Mouse (Mus musculus) hindbrain, embryonic 11.5 days (tissue): Measurements from ENCODE around the gene Tedc2. TPM values are rescaled to one million over a fixed set of nuclear protein-coding genes. Genes with fewer than 3 reads are reported as not detected.

Experiments used
- ATAC-seq: fragments of 200-750 bp; cut with Nextera tagmentation; 2 replicates; pipeline ENCODE4 v1.8.0; 2017; ENCODE audit warnings: mild to moderate bottlenecking, moderate TSS enrichment, moderate library complexity; ENCODE audit not compliant: low FRiP score
- DNase-seq: peaks from one replicate; pipeline ENCODE4 v3.0.0-alpha.2; 2015; ENCODE audit warnings: low spot score
- H3K27ac ChIP-seq: fragments of 300-500 bp; sonication (generic); 2 replicates; pipeline ENCODE4 v1.5.1; 2014; ENCODE audit warnings: mild to moderate bottlenecking, low read depth, low read length
- H3K27me3 ChIP-seq: fragments of 300-500 bp; sonication (generic); 2 replicates; pipeline ENCODE4 v1.6.1; 2014; ENCODE audit warnings: mild to moderate bottlenecking, low read length, moderate library complexity, mixed read lengths; ENCODE audit not compliant: control insufficient read depth, insufficient read depth
- H3K36me3 ChIP-seq: fragments of 300-500 bp; sonication (generic); 2 replicates; pipeline ENCODE4 v1.6.1; 2014; ENCODE audit warnings: mild to moderate bottlenecking, low read length, moderate library complexity, mixed read lengths; ENCODE audit not compliant: control insufficient read depth, insufficient read depth
- H3K4me1 ChIP-seq: fragments of 300-500 bp; sonication (generic); replicated peaks from 2 replicates; pipeline ENCODE4 v1.6.1; 2014; ENCODE audit warnings: low read length, mixed read lengths; ENCODE audit not compliant: control insufficient read depth, insufficient read depth
- H3K4me2 ChIP-seq: fragments of 300-500 bp; sonication (generic); replicated peaks from 2 replicates; pipeline ENCODE4 v1.6.1; 2014; ENCODE audit warnings: mild to moderate bottlenecking, low read depth, low read length
- H3K4me3 ChIP-seq: fragments of 300-500 bp; sonication (generic); 2 replicates; pipeline ENCODE4 v1.5.1; 2014; ENCODE audit warnings: low read depth, low read length
- H3K9ac ChIP-seq: fragments of 300-500 bp; sonication (generic); 2 replicates; pipeline ENCODE4 v1.6.1; 2014; ENCODE audit warnings: low read depth, low read length
- H3K9me3 ChIP-seq: fragments of 300-500 bp; sonication (generic); 2 replicates; pipeline ENCODE4 v1.6.1; 2016; ENCODE audit warnings: low read length; ENCODE audit not compliant: control insufficient read depth
- WGBS: fragments of 180-500 bp; shearing (Covaris S2); extraction: QIAGEN DNeasy Blood & Tissue Kit; methylation state at CpG from one replicate; pipeline ENCODE4 v1.1.7; 2014; 5-methylcytosine and 5-hydroxymethylcytosine counted together
- polyA plus RNA-seq: library from polyadenylated mRNA; unstranded; fragments of >200 nt; fragmentation: Nextera tagmentation; extraction: Ambion mirVana; gene quantifications from 2 replicates; pipeline ENCODE4 v1.2.1, GENCODE M21; 2014

The Tedc2 gene
- polyA plus RNA-seq, 1 experiment from 2014 or later, result 17.8 TPM

DNA sequence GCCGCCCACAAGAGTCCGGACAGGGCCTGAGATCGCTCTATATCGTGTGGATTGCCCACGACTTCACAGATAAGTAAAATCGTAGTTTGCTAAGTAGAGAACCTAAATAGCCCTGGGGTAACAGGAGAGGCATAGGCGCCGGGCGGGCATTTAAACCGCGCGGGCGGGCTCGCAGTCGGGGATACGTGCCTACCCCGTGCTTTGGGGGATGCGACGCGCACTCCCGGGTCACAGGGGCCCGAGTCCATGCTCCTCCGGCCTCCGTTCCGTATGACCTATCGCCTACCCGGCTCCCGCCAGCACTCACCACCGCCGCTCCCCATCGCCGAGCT is 30.3 kb upstream of the Tedc2 start:
- WGBS, result under 1% methylated on average over 29 of the region's 32 CpGs
- peak overlapping the region; percentile 78 for H3K9ac ChIP-seq
- ATAC-seq (no peak), DNase-seq (no peak)
- peak overlapping the region; percentile 51 for H3K4me2 ChIP-seq
- H3K4me3 ChIP-seq, result peak overlapping the region; percentile 64
- H3K27me3 ChIP-seq, result no peaks in the 10 kb centered on the region
- H3K27ac ChIP-seq, result no peak overlapping the region; the same call in 1 of the 2 replicates
- no peaks in the 10 kb centered on the region for H3K9me3 ChIP-seq
- H3K36me3 ChIP-seq, result peaks cover 6% of the 10 kb centered on the region; the same call in 1 of the 2 replicates
- H3K4me1 ChIP-seq, result 0 out of 2 replicates have a peak, but pooled peaks cover 4% of the 10 kb centered on the region

- 94% methylated on average over 2 of the region's 2 CpGs for WGBS
- peak; percentile 18 for DNase-seq
- Histone ChIP-seq H3K4me2 (no peak overlapping the region), H3K4me1 (0 out of 2 replicates have a peak, but pooled peaks cover 4% of the 10 kb centered on the region), H3K27ac (no peak overlapping the region), H3K9ac (no peak overlapping the region), H3K36me3 (peaks cover 22% of the 10 kb centered on the region), H3K9me3 (0 out of 2 replicates have a peak, but pooled peaks cover 4% of the 10 kb centered on the region), H3K27me3 (no peaks in the 10 kb centered on the region), H3K4me3 (no peak overlapping the region)
- ATAC-seq, result no peak
These were observed 28.0 kb upstream of the Tedc2 start for GRCm38 (mm10) chr17:24248641-24249040.

- 95% methylated on average over 8 of the region's 8 CpGs for WGBS
These were observed 23.4 kb upstream of the Tedc2 start for GRCm38 (mm10) chr17:24244061-24244460.

DNA sequence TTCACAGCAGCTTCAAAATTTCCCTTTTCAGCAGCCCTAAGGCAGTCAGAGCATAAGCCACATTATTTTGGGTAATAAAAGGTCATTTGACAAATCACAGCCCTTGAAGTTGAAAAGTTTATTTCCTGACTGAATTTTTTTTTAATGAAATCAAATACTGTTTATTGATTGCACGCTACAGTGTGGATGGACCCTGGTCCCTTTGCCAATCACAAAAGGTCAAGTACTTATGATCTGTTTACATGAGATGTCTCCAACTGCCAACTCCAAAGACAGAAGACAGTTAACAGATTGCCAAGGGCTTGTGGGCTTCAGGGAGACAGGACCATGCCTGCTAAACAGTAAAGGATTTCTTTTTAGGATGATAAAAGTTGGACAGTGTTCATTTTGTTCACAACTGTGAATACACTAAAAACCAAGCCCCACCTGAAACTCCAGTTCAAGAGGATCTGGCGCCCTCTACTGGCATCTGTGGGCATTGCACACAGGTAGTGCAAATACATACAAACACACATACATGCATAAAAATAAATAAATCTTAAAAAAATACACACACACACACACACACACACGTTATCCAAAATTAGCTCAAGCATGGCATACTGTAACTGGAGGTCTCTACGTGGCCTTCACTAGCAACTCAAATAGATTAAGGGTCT is 22.8 kb upstream of the Tedc2 start:
- WGBS, result 87% methylated on average over 4 of the region's 4 CpGs
- no peaks in the 10 kb centered on the region for H3K4me1 ChIP-seq
- no peak overlapping the region for H3K27ac ChIP-seq
- H3K4me2 ChIP-seq, result no peak overlapping the region
- peaks cover 41% of the 10 kb centered on the region for H3K36me3 ChIP-seq
- H3K9me3 ChIP-seq, result 0 out of 2 replicates have a peak, but pooled peaks cover 4% of the 10 kb centered on the region
- no peak overlapping the region for H3K9ac ChIP-seq
- H3K27me3 ChIP-seq, result no peaks in the 10 kb centered on the region
- H3K4me3 ChIP-seq, result no peak overlapping the region
- DNase-seq, result peak; percentile 52
- no peak for ATAC-seq

More at GRCm38 (mm10) chr17:24244061-24244460, 23.4 kb upstream of the Tedc2 start:
- Histone ChIP-seq H3K36me3 (peaks cover 40% of the 10 kb centered on the region), H3K4me2 (no peak overlapping the region), H3K4me3 (no peak overlapping the region), H3K27ac (no peak overlapping the region), H3K9me3 (0 out of 2 replicates have a peak, but pooled peaks cover 4% of the 10 kb centered on the region), H3K9ac (no peak overlapping the region), H3K4me1 (no peaks in the 10 kb centered on the region), H3K27me3 (no peaks in the 10 kb centered on the region)
- ATAC-seq (no peak), DNase-seq (no peak)

- Histone ChIP-seq H3K4me3 (no peak overlapping the region), H3K9ac (no peak overlapping the region), H3K9me3 (no peaks in the 10 kb centered on the region), H3K27me3 (no peaks in the 10 kb centered on the region), H3K4me1 (no peaks in the 10 kb centered on the region), H3K27ac (no peak overlapping the region), H3K4me2 (no peak overlapping the region), H3K36me3 (peaks cover 35% of the 10 kb centered on the region)
- ATAC-seq, result no peak
- DNase-seq, result no peak
- WGBS, result 95% methylated on average over 7 of the region's 7 CpGs
These were observed 16.3 kb upstream of the Tedc2 start for GRCm38 (mm10) chr17:24236921-24237320.

DNA sequence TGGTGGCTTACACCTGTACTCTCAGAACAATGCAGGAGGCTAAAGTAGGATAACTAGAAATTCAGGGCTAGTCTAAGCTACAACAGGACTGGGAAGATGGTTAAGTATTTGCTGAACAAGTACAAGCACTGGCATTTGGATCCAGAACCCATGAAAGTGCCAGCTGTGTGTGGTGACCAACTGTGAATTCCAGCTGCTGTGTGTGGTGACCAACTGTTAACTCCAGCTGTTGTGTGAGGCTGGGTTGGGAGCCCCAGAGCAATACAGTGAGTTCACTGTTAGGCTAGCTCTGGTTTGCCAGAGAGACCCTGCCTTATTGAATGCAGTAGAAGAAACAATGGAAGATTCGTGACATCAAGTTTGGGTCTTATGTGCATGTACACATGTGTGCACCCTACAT is 15.8 kb upstream of the Tedc2 start:
- H3K4me1 ChIP-seq, result no peaks in the 10 kb centered on the region
- H3K36me3 ChIP-seq, result peaks cover 35% of the 10 kb centered on the region
- no peak overlapping the region for H3K9ac ChIP-seq
- 100% methylated on average over 1 of the region's 1 CpGs for WGBS
- no peak overlapping the region for H3K4me2 ChIP-seq
- no peaks in the 10 kb centered on the region for H3K9me3 ChIP-seq
- ATAC-seq (no peak), DNase-seq (no peak)
- no peak overlapping the region for H3K4me3 ChIP-seq
- H3K27me3 ChIP-seq, result no peaks in the 10 kb centered on the region
- no peak overlapping the region for H3K27ac ChIP-seq

GRCm38 (mm10) chr17:24227941-24228340 is 7.3 kb upstream of the Tedc2 start:
- Histone ChIP-seq H3K4me3 (no peak overlapping the region), H3K27me3 (no peaks in the 10 kb centered on the region), H3K9ac (no peak overlapping the region), H3K27ac (no peak overlapping the region), H3K4me2 (no peak overlapping the region), H3K36me3 (peaks cover 5% of the 10 kb centered on the region), H3K9me3 (no peaks in the 10 kb centered on the region), H3K4me1 (no peaks in the 10 kb centered on the region)
- no peak for DNase-seq
- 88% methylated on average over 7 of the region's 7 CpGs for WGBS
- no peak for ATAC-seq

GRCm38 (mm10) chr17:24226721-24227120 is 6.1 kb upstream of the Tedc2 start:
- no peak overlapping the region for H3K9ac ChIP-seq
- no peaks in the 10 kb centered on the region for H3K9me3 ChIP-seq
- ATAC-seq (no peak), DNase-seq (no peak)
- H3K4me1 ChIP-seq, result no peaks in the 10 kb centered on the region
- 94% methylated on average over 8 of the region's 8 CpGs for WGBS
- no peaks in the 10 kb centered on the region for H3K27me3 ChIP-seq
- no peak overlapping the region for H3K27ac ChIP-seq
- H3K4me3 ChIP-seq, result no peak overlapping the region
- no peak overlapping the region for H3K4me2 ChIP-seq
- H3K36me3 ChIP-seq, result peaks cover 5% of the 10 kb centered on the region

- ATAC-seq (no peak), DNase-seq (no peak)
- WGBS, result 93% methylated on average over 5 of the region's 5 CpGs
- Histone ChIP-seq H3K4me1 (no peaks in the 10 kb centered on the region), H3K9me3 (no peaks in the 10 kb centered on the region), H3K27ac (no peak overlapping the region), H3K36me3 (peaks cover 5% of the 10 kb centered on the region), H3K4me2 (no peak overlapping the region), H3K9ac (no peak overlapping the region), H3K27me3 (no peaks in the 10 kb centered on the region), H3K4me3 (no peak overlapping the region)
These were observed 5.2 kb upstream of the Tedc2 start for GRCm38 (mm10) chr17:24225851-24226250.
